Mouse (Mus musculus) ovary, postnatal 14 days (tissue): Measurements from ENCODE around the gene Zfp512b.
A peak's percentile ranks its signal among the peaks of the same experiment; 100 is the strongest.

Experiments used
- DNase-seq: peaks from one replicate; pipeline ENCODE4 v3.0.0; 2022; ENCODE audit warnings: low spot score

Gene Zfp512b

DNA sequence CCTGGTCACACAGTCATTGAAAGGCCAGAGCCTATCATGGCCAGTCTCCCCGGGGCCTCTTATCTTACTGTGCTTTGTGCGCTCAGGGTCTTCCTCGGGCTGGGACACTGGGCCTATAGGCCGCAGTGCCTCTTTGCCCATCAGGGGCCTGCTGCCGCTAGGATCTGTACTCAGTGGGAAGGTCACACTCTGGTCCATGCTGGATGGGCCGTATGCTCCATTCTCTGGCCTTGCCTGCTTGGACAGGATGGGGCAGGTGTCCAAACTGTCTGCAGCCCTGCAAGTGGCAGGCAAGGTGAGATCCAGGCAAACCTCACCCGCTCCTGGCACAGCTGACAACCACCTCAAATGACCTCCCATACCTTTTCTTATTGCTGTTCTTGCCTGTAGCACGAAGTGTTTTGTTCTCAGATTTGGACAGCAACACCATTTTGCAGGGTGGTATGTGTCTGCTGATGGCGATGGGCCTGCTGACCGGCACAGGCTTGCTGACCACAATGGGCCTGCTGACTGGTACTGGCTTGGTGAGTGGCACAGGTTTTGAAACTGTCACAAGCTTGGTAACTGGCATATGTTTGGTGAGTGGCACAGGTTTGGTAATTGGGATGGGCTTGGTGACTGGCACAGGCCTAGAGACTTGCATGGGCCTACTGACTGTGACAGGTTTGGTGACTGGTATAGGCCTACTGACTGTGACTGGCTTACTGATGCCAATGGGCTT lies 3.4 kb downstream of the Zfp512b start:
- DNase-seq = no peak

DNA sequence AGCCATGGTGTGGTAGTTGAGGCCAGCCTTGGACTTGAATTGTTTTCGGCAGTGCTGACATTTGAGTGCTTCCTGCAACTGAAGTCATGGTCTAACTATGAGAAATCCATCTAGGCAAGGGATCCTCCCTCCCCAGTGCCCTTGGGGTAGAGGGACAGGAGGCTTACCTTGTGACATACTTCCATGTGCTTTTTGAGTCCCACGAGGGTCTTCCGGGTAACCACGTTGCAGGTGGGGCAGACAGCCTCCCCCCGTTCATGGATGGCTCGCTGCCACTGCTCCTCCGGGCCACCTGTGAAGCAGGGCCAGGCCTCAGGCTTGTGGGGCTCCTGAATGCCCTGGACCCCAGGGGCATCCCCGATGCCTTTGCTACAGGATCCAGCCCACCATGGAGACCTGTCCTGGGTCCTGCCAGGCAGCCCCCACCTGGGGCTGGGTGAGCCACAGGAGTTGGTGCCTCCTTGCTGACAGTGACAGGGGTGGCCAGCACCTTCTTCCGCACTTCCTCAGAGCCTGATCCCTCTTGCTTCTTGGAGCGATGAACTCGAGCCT lies 4.3 kb downstream of the Zfp512b start:
- DNase-seq = no peak

DNA sequence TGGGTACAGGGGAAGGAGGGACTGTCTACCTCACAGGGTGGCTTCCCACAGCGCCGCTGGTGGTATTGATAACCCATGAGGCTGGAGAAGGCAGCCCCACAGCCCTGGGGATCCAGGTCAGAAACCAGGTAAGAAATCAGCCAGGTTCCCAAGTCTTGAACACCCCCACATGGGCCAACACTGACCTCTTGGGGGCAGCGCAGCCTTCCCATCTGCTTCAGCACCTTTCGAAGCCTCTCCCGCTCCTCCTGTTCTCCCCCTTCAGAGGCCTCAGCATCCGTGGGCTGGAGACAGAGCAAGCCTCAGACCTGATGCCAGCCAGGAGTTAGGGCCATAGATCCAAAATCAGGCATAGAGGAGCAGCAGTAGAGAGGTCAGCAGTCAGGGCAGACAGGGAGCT lies 4.8 kb downstream of the Zfp512b start:
- DNase-seq = no peak

DNA sequence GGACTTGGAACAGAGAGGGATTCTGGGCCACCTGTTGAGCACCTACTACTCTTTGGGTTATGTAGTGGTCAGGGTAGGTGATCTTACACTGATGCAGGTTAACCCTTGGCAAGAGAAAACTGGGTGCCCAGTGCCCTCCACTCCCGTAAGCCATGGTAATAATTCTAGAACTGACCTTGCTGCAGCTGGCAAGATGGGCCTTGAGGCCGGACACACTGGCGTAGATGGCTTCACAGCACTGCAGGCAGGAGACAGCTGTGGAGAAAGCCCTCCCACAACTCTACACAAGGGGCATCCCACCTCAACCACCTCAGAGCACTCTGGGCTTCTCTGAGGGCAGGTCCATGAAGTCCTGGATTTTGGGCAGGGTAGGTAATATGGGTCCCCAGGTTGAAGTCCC lies 6.5 kb downstream of the Zfp512b start:
- no peak for DNase-seq

DNA sequence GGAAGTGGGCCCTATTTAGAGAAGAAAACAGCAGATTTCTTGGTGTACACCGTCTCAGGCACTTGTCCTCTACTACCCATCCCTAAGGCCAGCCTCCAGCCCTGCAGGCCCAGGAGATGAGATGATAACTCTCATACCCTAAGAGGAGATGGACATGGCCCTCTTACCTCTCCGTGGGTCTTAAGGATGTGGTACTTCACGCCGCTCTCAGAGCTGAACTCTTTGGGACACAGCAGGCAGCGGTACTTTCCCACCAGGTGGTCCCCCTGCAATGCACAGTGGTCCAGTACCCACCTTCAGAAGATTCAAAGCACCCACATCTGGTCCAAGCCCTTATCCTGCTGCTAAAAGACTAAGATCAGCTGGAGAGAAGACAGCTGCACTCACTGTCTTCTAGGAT lies 7.1 kb downstream of the Zfp512b start:
- no peak for DNase-seq

DNA sequence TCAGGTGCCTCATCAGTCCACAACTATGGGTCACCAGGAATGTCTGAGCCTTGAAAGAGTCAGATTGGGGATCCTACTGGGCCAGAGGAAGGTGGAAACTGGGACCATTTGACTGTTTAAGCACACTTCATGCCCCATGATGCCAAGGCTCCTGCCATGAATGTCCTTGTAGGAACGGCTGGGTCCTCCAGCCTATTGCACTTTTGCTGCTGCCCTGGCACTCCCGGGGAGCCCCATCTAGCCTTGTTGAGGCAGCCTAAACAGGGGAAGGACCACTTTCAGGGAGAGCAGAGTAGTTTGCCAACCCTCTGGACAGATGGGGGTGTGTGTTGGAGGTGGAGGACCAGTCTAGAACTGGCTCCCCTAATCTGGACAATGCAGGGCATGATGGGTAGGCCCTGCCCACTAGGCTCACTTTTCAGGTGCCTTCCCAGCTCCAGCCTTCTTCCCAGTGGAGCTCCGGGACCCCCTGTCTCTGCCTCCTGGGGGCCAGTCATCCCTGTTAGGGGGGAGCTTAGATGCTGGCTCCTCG lies 8.1 kb downstream of the Zfp512b start, which contains the start of gene Uckl1:
Gene Uckl1 (minus strand): TSS at position 482 of the 532 bp plus-strand sequence.
- no peak for DNase-seq

DNA sequence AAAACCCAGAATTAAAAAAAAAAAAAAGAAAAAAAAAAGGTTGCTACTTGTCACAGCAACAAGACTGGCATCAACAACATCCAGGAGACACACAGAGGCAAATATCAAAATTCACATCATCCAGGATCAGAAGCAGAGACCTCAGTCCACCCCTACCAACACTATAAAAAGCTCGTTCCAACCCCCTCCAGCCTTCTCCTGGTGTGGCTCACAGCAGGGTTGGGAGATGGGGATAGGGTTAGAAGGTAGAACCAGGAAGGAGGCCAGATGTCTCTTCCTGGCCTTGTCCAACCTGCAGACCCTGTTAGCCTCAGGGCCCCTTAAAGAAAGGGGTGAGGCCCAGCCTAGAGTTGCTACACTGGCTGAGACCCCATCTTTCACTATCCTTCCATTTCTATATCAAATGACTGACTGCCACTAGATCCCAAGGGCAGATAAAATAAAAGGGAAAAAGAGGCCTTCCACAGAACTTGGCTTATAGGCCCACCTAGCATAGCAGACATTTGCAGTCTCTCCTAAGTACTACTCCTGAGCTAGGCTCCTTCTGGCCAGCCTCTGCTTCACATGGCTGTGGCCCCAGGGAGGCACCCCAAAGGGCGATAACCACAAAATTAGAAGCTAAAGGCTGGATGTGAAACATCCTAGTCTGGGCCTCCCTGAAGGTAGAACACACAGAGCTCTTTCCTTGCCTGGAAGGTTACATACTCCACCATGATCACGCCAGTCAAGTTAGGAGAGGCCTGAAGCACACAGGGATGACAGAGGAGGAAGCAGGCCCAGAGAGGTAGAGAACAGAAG lies 8.9 kb downstream of the Zfp512b start:
- DNase-seq = no peak

DNA sequence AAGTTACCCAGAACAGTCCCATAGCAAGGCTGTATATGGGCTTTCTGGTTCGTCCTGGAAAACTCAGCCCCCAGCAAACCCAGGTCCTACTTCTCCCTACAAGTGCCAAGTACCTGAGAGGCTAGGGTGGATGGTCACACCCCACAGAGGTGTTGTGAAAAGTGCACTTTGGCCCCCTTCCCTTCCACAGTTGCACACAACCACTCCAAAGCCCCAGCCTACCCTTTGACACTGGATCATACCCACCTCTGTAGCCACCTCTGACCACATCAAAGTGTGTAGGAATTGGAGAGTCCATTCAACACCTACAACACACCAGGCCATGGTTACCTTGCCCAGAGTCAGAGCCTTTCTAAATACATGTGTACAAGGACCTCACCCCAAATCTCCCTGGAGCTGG lies 9.7 kb downstream of the Zfp512b start:
- no peak for DNase-seq

DNA sequence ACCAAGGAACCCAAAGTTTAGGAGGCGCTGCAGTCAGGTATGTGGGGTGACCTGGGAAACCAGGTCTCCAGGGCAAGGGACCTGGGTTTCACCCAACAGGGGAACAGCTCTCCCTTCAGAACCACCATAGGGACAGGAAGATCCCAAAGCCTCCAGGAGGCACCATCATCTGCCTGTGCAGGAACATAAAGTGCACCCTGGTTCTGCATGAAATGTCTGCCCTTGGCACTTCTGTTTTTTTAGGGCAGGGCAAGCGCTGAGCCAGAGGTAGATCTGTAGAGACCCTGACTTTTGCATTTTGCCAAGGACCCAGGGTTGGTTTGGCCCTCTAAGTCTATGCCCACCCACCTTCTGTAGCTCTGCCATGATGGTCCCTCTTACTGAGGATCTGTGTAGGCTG lies 10.2 kb downstream of the Zfp512b start:
- DNase-seq = no peak

DNA sequence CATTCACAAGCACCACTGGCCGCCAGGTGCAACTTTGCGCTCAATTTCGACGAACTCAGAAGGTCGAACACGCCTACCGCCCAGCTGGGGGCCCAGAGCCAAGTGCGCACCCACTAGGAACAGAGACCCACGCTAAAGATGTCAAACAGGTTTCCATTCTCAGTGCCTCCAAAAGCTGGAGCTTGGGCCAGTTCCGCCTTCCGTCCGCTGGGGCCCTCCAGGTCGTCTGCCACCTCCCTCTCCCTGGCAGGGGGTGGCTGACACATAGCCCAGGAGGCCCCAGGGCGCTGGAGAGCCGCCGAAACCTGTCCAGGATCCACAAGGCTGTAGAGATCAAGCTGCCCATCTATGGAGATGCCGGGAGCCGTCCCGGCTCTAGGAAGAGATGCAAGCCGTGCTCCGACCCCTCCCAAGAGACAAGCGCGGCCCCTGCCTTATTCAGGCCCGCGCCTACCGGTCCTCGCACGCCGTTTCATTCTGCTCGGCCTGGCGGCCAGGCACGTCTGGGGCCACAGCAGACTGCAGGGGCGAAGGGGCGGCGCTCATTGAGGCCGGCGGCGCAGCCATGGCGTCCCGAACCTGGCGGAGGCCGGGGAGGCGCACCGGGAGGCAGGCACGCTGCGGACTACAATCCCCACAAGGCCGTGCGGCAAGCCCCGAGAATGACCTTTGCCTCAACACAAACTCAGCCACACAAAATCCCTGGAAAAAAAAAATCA lies 11.0 kb downstream of the Zfp512b start:
- DNase-seq = peak; percentile 71

DNA sequence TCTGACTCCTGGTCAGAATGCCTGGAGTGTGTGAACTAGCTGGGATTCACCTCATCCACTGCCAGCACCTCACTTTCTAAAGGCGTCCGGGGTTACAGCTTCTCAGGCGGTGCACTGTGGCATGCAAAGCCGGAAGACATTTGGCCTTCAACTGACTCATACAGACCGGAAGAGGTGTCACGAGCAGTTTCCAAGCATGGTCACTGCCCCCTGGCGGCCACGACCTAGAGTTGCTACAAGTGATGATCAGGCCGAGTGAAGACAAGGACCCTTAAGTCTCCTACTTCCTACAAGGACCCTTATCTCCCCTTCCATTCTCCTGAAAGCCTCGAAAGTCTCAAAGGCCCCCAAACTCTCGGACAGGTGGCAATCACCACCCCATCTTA lies 11.6 kb downstream of the Zfp512b start:
- DNase-seq = peak; percentile 73

DNA sequence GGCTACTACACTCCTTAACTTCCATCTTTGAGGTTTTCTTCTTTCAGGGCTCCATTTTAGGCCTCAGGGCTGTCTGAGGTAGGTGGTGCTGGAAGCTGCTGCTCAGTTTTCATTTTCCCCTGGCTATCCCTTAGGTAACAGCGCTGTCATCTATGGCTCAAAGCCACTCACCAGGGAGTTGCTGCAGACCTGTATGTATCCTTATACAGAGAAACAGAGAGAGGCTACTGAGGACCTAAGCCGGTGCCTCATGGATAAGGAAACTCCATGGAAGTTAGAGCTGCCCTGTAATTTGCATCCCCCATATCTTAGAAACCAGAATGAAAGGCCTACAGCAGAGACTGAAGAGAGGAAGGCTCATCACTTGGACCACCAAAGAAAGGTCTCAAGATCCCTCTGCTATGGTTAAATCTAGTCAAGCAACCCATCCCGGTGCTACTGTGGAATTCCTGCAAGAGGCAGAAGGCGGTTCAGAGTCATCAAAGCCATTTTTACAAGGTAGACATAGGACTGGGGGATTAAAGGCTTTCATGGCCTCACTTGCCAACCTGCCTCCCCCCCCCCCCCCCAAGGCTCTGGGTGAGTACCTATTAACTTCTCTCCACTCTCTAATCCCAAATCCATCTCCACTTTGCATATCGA lies 12.4 kb downstream of the Zfp512b start:
- no peak for DNase-seq

DNA sequence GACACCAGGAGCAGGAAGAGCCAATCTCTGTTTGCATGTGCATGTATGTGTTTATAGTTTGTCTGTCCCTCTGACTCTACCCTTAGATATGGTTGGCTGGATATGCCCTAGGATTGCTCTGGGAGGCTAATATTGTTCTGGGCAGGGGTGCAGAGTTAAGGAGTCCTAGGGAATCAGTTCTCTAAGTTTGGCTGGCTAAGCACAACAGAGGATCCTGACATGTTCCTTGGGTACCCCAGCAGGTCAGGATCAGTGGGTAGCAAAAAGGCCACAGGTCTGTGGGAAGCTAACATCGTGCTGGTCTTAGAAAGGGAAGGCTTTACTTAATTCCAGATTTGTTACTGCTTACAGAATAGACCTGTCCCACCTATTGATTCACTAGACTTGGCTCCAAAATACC lies 12.9 kb downstream of the Zfp512b start:
- no peak for DNase-seq

DNA sequence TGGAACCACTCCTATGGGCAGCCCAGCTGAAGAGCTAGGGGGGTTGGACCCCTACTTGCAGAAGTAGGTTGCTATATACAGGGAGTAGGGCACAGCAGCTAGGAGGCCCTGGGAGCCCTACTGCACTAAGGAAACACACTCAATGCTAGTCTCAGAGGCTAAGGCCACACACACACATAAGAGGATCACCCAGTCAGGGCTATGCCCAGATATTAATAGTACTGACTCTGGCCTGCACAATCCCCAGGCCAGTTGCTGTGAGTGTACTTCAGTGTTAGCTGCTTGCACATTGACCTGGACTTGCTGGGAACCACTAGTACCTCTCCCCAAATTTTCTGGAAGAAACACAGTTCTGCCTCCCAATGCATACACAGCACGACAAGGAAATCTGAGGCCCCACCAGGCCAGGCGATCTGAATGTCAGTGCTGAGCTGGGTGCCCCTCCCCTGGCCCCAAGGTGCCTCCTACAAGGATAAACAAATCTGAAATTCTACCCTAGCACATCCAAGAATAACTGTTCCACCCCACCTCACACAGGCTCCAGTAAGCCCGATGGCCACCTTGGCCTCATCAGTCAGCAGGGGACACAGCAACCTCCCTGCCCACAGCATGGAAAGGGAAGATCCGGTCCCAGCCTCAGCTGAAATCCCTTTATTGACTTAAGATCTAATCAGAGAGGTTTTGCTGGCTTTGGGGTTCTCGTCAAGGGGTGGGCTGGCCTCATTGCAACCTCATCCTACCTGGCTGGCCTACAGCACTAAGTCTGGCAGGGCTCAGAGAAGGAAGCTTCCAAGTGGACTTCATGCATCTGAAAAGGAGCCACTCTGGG lies 13.6 kb downstream of the Zfp512b start:
- DNase-seq = no peak

DNA sequence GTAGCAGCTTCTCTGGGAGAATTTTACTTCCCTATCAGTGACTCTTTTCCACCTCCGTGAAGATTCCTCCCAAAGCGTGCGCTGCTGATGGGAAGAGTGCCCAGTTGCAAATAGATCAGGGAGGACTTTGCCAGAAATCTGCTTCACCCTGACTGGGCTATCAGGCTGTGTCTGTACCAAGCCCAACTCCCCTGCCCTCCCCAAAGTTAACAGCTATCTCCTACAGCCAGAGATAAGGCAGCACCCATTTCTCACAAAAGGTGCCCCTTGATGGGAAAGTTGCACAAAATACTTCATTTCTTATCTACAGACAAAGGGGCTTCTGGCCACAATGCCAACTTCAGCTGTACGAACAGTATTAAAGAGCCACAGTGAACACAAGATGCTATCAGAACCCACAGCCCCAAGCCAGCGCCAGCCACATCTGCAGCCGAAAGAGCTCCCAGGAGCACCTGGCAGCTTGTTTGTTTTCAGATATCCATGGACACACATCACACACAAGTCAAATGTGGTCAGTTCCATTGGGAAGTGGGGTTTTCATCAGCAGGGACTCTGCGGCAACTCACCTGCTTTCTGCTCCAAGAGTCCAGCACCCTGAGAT lies 14.5 kb downstream of the Zfp512b start:
- DNase-seq = no peak

DNA sequence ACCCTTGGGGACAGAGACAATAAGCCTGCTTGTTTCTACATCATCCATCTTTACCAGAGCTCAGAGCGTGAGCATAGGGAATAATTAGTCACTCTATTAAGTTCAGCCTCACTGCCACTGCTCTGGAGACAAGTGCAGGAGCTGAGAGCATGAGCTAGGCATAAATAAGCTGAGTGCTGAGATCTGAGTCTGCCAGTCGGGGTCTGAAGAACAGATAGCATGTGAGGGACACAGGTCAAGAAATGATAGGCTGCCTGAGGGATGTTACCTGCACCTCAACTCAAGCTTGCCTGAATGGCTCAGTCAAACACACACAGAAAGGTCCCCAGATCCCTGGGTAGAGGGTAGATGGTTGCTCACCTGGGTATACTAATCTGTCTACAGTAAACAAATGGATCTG lies 15.5 kb downstream of the Zfp512b start:
- no peak for DNase-seq

DNA sequence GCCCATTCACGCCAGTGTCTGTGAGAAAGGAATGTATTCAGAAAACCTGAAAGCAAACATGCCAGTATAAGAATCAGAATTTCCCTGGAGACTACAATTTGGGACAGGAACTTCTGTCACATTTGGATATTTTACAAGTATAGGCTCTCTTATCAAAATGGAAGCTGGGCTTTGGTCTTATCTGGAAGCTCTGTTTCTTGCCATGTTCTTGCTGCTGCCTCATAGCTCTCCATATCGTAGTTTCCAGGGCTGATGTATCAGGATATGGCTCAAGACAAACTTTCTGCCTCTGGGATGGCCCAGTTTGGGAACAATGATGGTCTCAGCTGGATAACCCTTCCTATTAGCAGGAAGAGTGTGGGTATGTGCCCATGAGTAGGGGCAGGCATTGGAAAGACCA lies 16.0 kb downstream of the Zfp512b start:
- DNase-seq = no peak

DNA sequence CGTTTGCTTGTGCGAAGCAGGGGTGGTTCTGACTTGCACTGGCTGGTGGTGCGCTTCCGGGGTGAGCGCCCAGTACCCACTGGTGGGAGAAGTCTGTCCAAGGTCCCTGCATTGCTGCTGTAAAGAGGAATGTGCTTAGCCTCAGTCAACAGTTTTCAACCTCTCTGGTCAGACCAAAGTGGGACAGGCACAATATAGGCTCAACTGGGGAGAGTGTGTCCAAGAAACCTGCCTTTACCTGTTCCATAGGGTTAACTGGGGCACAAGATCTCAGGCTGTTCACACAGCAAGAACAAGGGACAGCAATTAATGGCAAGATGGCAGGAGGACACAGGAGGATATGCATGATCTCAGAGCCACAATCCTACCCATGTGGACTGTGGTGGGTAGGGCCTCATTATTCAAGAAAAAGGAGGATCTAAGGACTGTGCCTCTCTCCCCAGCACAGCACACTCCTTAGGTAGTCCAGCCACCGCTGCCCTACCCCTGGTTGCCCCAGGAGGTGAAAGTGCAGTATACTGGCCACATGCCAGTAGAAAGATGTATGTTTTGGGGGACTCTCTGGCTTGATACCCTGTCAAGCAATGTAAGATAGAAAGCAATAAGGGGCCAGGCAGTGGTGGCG lies 17.6 kb downstream of the Zfp512b start:
- DNase-seq = no peak

DNA sequence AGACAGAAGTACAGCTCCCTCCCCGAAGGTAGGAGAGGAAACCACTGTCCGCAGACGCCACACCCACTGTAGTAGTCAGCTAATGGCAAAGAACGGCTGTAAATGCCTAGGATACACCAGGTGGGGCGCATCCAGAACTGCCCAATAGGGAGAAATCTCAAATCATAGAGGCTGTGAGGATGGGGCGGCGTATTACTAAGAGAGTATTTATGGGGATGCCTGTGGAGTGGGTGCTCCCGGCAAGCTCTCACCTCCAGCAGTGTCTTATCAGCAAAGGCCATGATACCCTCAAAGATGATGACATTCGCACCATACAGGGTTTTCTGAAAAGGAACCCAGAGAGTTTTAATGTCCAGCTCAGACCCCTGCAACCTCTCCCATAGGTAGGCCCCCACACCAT lies 18.6 kb downstream of the Zfp512b start:
- DNase-seq = no peak
